Mouse (Mus musculus): ENCODE results near the gene Ralgapa2.

GRCm38 (mm10) chr2:146287531-146287930 is 224.6 kb downstream of the Ralgapa2 start:
- no peak for TF ChIP-seq TAL1 (IDR thresholded peaks at IDR 0.05; ENCODE audit: low read length)
- no peak for TF ChIP-seq GATA1 (IDR thresholded peaks at IDR 0.05; ENCODE audit: low read length)

Measured in erythroblast, embryonic 14.5 days (primary cell).